Mouse (Mus musculus) stomach, postnatal 0 days (tissue): ENCODE results near the gene Hpcal1. TPM values are rescaled to one million over a fixed set of nuclear protein-coding genes. Genes with fewer than 3 reads are reported as not detected.
"Not testable (repeated sequence)": the region's sequence is repeated elsewhere in the genome, so short reads cannot be mapped to it uniquely, and the experiment has no call there.

Source experiments
- ATAC-seq: fragments of 200-750 bp; cut with Nextera tagmentation; 2 replicates; pipeline ENCODE4 v1.8.0; 2017; ENCODE audit not compliant: low FRiP score, low TSS enrichment
- DNase-seq: peaks from one replicate; pipeline ENCODE4 v3.0.0-alpha.2; 2016; ENCODE audit warnings: low spot score
- H3K27ac ChIP-seq: fragments of 300-500 bp; sonication (generic); replicated peaks from 2 replicates; pipeline ENCODE4 v1.5.1; 2014; ENCODE audit warnings: mild to moderate bottlenecking, control low read depth
- H3K27me3 ChIP-seq: fragments of 300-500 bp; sonication (generic); 2 replicates; pipeline ENCODE4 v1.6.1; 2014; ENCODE audit warnings: low read length; ENCODE audit not compliant: control insufficient read depth, insufficient read depth
- H3K36me3 ChIP-seq: fragments of 300-500 bp; sonication (generic); 2 replicates; pipeline ENCODE4 v1.6.1; 2014; ENCODE audit warnings: low read length, mixed read lengths; ENCODE audit not compliant: control insufficient read depth, insufficient read depth
- H3K4me1 ChIP-seq: fragments of 300-500 bp; sonication (generic); replicated peaks from 2 replicates; pipeline ENCODE4 v1.6.1; 2014; ENCODE audit warnings: antibody characterized with exemption; ENCODE audit not compliant: control insufficient read depth, insufficient read depth
- H3K4me2 ChIP-seq: fragments of 300-500 bp; sonication (generic); replicated peaks from 2 replicates; pipeline ENCODE4 v1.6.1; 2014; ENCODE audit warnings: low read depth, mild to moderate bottlenecking, control low read depth, moderate library complexity
- H3K4me3 ChIP-seq: fragments of 300-500 bp; sonication (generic); 2 replicates; pipeline ENCODE4 v1.5.1; 2014; ENCODE audit warnings: low read depth, low read length, control low read depth
- H3K9ac ChIP-seq: fragments of 300-500 bp; sonication (generic); 2 replicates; pipeline ENCODE4 v1.6.1; 2014; ENCODE audit warnings: mild to moderate bottlenecking, low read length, control low read depth, mixed read lengths
- H3K9me3 ChIP-seq: fragments of 300-500 bp; sonication (generic); 2 replicates; pipeline ENCODE4 v1.6.1; 2016; ENCODE audit warnings: low read length; ENCODE audit not compliant: control insufficient read depth
- CTCF ChIP-seq: IDR thresholded peaks from 2 replicates; pipeline ENCODE4 v1.5.1; 2016; ENCODE audit warnings: antibody characterized with exemption, low read depth, mild to moderate bottlenecking, moderate library complexity
- EP300 ChIP-seq: optimal IDR thresholded peaks from 2 replicates; pipeline ENCODE3; 2016; ENCODE audit warnings: antibody characterized with exemption
- WGBS: fragments of 180-500 bp; shearing (Covaris S2); extraction: QIAGEN DNeasy Blood & Tissue Kit; methylation state at CpG from one replicate; pipeline ENCODE4 v1.1.7; 2014; 5-methylcytosine and 5-hydroxymethylcytosine counted together
- polyA plus RNA-seq: library from polyadenylated mRNA; unstranded; fragments of >200 nt; fragmentation: Nextera tagmentation; extraction: Ambion mirVana; gene quantifications from 2 replicates; pipeline ENCODE4 v1.2.1, GENCODE M21; 2015

The Hpcal1 gene
- polyA plus RNA-seq, 1 experiment from 2014 or later, result 62.6 TPM

- 30% methylated on average over 2 of the region's 2 CpGs for WGBS
- ATAC-seq, result no peak
- Histone ChIP-seq H3K27ac (no peak overlapping the region), H3K9me3 (no peaks in the 10 kb centered on the region), H3K9ac (no peak overlapping the region), H3K27me3 (no peaks in the 10 kb centered on the region), H3K4me3 (no peak overlapping the region), H3K4me1 (no peaks in the 10 kb centered on the region), H3K36me3 (no peaks in the 10 kb centered on the region), H3K4me2 (no peak overlapping the region)
- peak; percentile 62 for DNase-seq
- TF ChIP-seq CTCF (peak; percentile 95), EP300 (no peak)
These were observed 117.9 kb downstream of the Hpcal1 start for GRCm38 (mm10) chr12:17808542-17808941.

- not testable (repeated sequence) for H3K4me2 ChIP-seq, H3K9me3 ChIP-seq, H3K4me1 ChIP-seq, H3K9ac ChIP-seq, H3K27me3 ChIP-seq, H3K27ac ChIP-seq, DNase-seq, H3K4me3 ChIP-seq, H3K36me3 ChIP-seq, ATAC-seq
- 83% methylated on average over 1 of the region's 1 CpGs for WGBS
These were observed 144.6 kb downstream of the Hpcal1 start for GRCm38 (mm10) chr12:17835279-17835678.

Other genes starting within 250 kb of the Hpcal1 start
- gene Odc1, start 146.1 kb upstream of the Hpcal1 start, polyA plus RNA-seq, result 67.7 and 70.4 TPM in 2 replicates